Mouse (Mus musculus) spleen, postnatal 36 days (tissue): ENCODE measurements around the gene Cnot8.
"Not testable (repeated sequence)": the region's sequence is repeated elsewhere in the genome, so short reads cannot be mapped to it uniquely, and the experiment has no call there.

Source experiments
- DNase-seq, 2 experiments: peaks; one replicate each; pipeline ENCODE4 v3.0.0; 2022; ENCODE audit warnings: low spot score in 2 of 2, mixed read lengths in 1 of 2

The Cnot8 gene

GRCm38 (mm10) chr11:58103697-58104306 lies at the start of gene Cnot8:
Cnot8 (plus strand) TSS chr11:58104153.
- peak; percentile 99 for DNase-seq

GRCm38 (mm10) chr11:58057455-58057854 lies 46.5 kb upstream of the Cnot8 start:
- peak in 1 of 2 experiments; percentile 14 for DNase-seq

GRCm38 (mm10) chr11:58059752-58060151 lies 44.2 kb upstream of the Cnot8 start:
- not testable (repeated sequence) for DNase-seq

GRCm38 (mm10) chr11:58061218-58061617 lies 42.7 kb upstream of the Cnot8 start:
- not testable (repeated sequence) for DNase-seq

GRCm38 (mm10) chr11:58062586-58062985 lies 41.4 kb upstream of the Cnot8 start:
- DNase-seq = no peak

- no peak for DNase-seq
Observed at GRCm38 (mm10) chr11:58065025-58065424, 38.9 kb upstream of the Cnot8 start.

- no peak for DNase-seq
Observed at GRCm38 (mm10) chr11:58072978-58073377, 31.0 kb upstream of the Cnot8 start.

- no peak for DNase-seq
Observed at GRCm38 (mm10) chr11:58077270-58077669, 26.7 kb upstream of the Cnot8 start.

GRCm38 (mm10) chr11:58081716-58082115 lies 22.2 kb upstream of the Cnot8 start:
- no peak for DNase-seq

- DNase-seq = no peak
Observed at GRCm38 (mm10) chr11:58092541-58092940, 11.4 kb upstream of the Cnot8 start.

- DNase-seq = peak in 1 of 2 experiments; percentile 18
Observed at GRCm38 (mm10) chr11:58093021-58093528, 10.9 kb upstream of the Cnot8 start, which contains the start of gene Gm12248. Gm12248 (minus strand) TSS chr11:58093134.

- no peak for DNase-seq
Observed at GRCm38 (mm10) chr11:58094766-58095165, 9.2 kb upstream of the Cnot8 start.

GRCm38 (mm10) chr11:58095561-58095960 lies 8.4 kb upstream of the Cnot8 start:
- DNase-seq = no peak

- DNase-seq = peak; percentile 65 to 67
Observed at GRCm38 (mm10) chr11:58096160-58096559, 7.8 kb upstream of the Cnot8 start.

GRCm38 (mm10) chr11:58096821-58097620 lies 6.9 kb upstream of the Cnot8 start:
- DNase-seq = no peak

- peak in 1 of 2 experiments; percentile 25 for DNase-seq
Observed at GRCm38 (mm10) chr11:58097621-58098365, 6.2 kb upstream of the Cnot8 start.

- DNase-seq = peak; percentile 22 to 31
Observed at GRCm38 (mm10) chr11:58098366-58098720, 5.6 kb upstream of the Cnot8 start.

GRCm38 (mm10) chr11:58100006-58100405 lies 3.9 kb upstream of the Cnot8 start:
- DNase-seq = no peak

GRCm38 (mm10) chr11:58101194-58101720 lies 2.7 kb upstream of the Cnot8 start:
- no peak for DNase-seq

- no peak for DNase-seq
Observed at GRCm38 (mm10) chr11:58102146-58102545, 1.8 kb upstream of the Cnot8 start.

- peak; percentile 58 to 65 for DNase-seq
Observed at GRCm38 (mm10) chr11:58102581-58103343, 1.2 kb upstream of the Cnot8 start.
